Mouse (Mus musculus): Measurements from ENCODE around the gene Ctf2.

DNA sequence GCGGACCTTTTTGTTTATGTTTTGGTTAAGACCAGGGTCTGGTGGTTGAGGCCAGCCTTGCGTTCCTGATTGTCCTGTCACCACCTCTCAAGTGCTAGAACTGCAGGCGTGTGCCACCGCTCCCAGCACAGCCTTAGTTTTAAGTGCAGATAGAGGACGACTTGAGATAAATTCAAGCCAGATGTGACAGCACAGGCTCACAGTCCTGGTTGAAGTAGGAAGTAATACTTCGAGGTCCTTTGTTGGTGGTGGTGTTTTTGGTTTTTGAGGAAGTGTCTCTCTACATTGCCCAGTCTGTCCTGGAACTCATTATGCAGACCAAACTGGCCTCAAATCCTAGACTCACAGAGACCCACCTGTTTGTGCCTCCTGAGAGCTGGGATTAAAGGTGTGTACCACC is 27.8 kb upstream of the Ctf2 start:
- TF ChIP-seq CTCF (IDR thresholded peaks at IDR 0.05; ENCODE audit: low read depth, low read length): no peak
- no peak for TF ChIP-seq GATA1 (IDR thresholded peaks at IDR 0.05; ENCODE audit: borderline replicate concordance, low read length)
- no peak for TF ChIP-seq POLR2AphosphoS5 (IDR thresholded peaks at IDR 0.05; ENCODE audit: insufficient replicate concordance, low read depth, low read length)

Measured in G1E (cell line).